Comparison of ENCODE assay signal across 16 mouse cellular contexts in the genomic region with DNA sequence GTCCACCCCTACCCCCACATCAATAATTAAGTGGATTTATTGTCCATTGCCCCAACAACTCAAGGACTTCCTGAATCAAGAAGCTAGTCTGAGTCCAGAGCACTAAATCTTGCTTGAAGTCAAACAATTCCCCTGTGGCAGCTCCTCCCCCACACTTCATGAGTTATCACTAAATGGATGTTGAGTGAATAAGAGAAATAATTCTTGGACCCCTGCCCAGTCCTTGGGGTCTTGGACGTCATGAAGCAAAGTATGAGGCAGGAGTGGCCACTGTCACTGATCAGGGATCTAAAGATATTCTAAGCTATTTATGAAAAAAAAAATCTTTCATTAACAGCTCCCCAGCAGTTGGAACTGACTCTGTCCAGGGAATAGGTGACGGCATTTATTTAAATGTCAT. TPM values are rescaled to one million over a fixed set of nuclear protein-coding genes. Genes with fewer than 3 reads are reported as not detected.
DNase-seq lines count a peak whose midpoint lies in the region; ATAC-seq and TF ChIP-seq lines count a peak whose summit lies in the region.
"Had no signal": no experiment of that assay in that cellular context is flagged by ENCODE, and none has a peak within 500 bp of the region (broad histone marks: within the 10 kb centered on the region; RNA-seq: fewer than 3 reads in every experiment).

No protein-coding gene starts in this region.

- DNase-seq in adrenal gland, postnatal 10 days, result peak; percentile 31
- no peak for DNase-seq in adrenal gland, postnatal 4 days (ENCODE audit: low spot score in 2 of 2)
- no peak for DNase-seq in kidney, adult 11 months
- DNase-seq in lung, embryonic 14.5 days, result peak; percentile 73
- no peak for DNase-seq in lung, postnatal 0 days (ENCODE audit: low spot score)
- DNase-seq: cerebellum, adult 2 months; cerebellum, postnatal 10 days; forebrain, postnatal 0 days; gastrocnemius, postnatal 14 days; heart, postnatal 36 days had no signal

- no peaks in the 10 kb centered on the region for H3K27me3 ChIP-seq in kidney, embryonic 16.5 days (ENCODE audit: insufficient read depth, low read length)
- no peaks in the 10 kb centered on the region for H3K27me3 ChIP-seq in lung, embryonic 14.5 days (ENCODE audit: insufficient read depth, low read length)
- no peaks in the 10 kb centered on the region for H3K27me3 ChIP-seq in lung, postnatal 0 days (replicated peaks; ENCODE audit: insufficient read depth, low read length)
- H3K27me3 ChIP-seq in liver, embryonic 12.5 days (replicated peaks), result no peaks in the 10 kb centered on the region
- H3K27me3 ChIP-seq: forebrain, embryonic 13.5 days; heart, embryonic 12.5 days; hindbrain, embryonic 15.5 days had no signal

- peak; percentile 10; the same call in 1 of the 2 replicates for ATAC-seq in kidney, embryonic 16.5 days (ENCODE audit: low FRiP score, low TSS enrichment)
- ATAC-seq in lung, embryonic 14.5 days (ENCODE audit: insufficient read depth), result peak; percentile 28; the same call in 1 of the 2 replicates
- ATAC-seq in lung, postnatal 0 days, result no peak
- ATAC-seq in liver, embryonic 12.5 days, result no peak
- ATAC-seq: forebrain, embryonic 13.5 days; forebrain, postnatal 0 days had no signal

- H3K4me2 ChIP-seq in kidney, embryonic 16.5 days (replicated peaks; ENCODE audit: low read depth, low read length), result no peak overlapping the region
- no peak overlapping the region for H3K4me2 ChIP-seq in lung, embryonic 14.5 days
- no peak overlapping the region for H3K4me2 ChIP-seq in lung, postnatal 0 days (replicated peaks; ENCODE audit: low read depth, low read length)
- H3K4me2 ChIP-seq in liver, embryonic 12.5 days, result no peak overlapping the region
- H3K4me2 ChIP-seq: forebrain, embryonic 13.5 days; heart, embryonic 12.5 days; hindbrain, embryonic 15.5 days had no signal

- TF ChIP-seq EP300 in lung, postnatal 0 days (IDR thresholded peaks at IDR 0.05), result no peak

- 48% methylated on average over 2 of the region's 2 CpGs for WGBS in kidney, embryonic 16.5 days
- 40% methylated on average over 2 of the region's 2 CpGs for WGBS in lung, embryonic 14.5 days
- WGBS in lung, postnatal 0 days, result 33% methylated on average over 2 of the region's 2 CpGs
- 74% methylated on average over 2 of the region's 2 CpGs for WGBS in liver, embryonic 12.5 days (ENCODE audit: insufficient replicate concordance)

- H3K9ac ChIP-seq in kidney, embryonic 16.5 days (replicated peaks; ENCODE audit: low read length), result no peak overlapping the region
- H3K9ac ChIP-seq in lung, embryonic 14.5 days, result no peak overlapping the region
- H3K9ac ChIP-seq in lung, postnatal 0 days (replicated peaks; ENCODE audit: low read depth), result no peak overlapping the region
- H3K9ac ChIP-seq in liver, embryonic 12.5 days, result no peak overlapping the region
- H3K9ac ChIP-seq: forebrain, embryonic 13.5 days; forebrain, postnatal 0 days; heart, embryonic 12.5 days; hindbrain, embryonic 15.5 days had no signal

- peaks cover 18% of the 10 kb centered on the region for H3K4me1 ChIP-seq in kidney, embryonic 16.5 days (ENCODE audit: insufficient read depth, low read length)
- H3K4me1 ChIP-seq in lung, embryonic 14.5 days (ENCODE audit: insufficient read depth), result peaks cover 14% of the 10 kb centered on the region
- H3K4me1 ChIP-seq in lung, postnatal 0 days (ENCODE audit: insufficient read depth, low read depth, low read length), result no peaks in the 10 kb centered on the region
- peaks cover 52% of the 10 kb centered on the region for H3K4me1 ChIP-seq in liver, embryonic 12.5 days

- H3K4me3 ChIP-seq in kidney, embryonic 16.5 days (ENCODE audit: low read length), result no peak overlapping the region
- no peak overlapping the region for H3K4me3 ChIP-seq in lung, embryonic 14.5 days (ENCODE audit: low read depth, low read length)
- no peak overlapping the region for H3K4me3 ChIP-seq in lung, postnatal 0 days (ENCODE audit: low read depth, low read length)
- H3K4me3 ChIP-seq in liver, embryonic 12.5 days, result no peak overlapping the region
- H3K4me3 ChIP-seq: embryonic facial prominence, embryonic 10.5 days; forebrain, embryonic 13.5 days; heart, embryonic 12.5 days; hindbrain, embryonic 15.5 days had no signal

- no peak for TF ChIP-seq CTCF in lung, embryonic 14.5 days (IDR thresholded peaks at IDR 0.05; ENCODE audit: low read depth)
- no peak for TF ChIP-seq CTCF in lung, postnatal 0 days (IDR thresholded peaks at IDR 0.05)

- H3K9me3 ChIP-seq in kidney, embryonic 16.5 days (ENCODE audit: low read length), result no peaks in the 10 kb centered on the region
- H3K9me3 ChIP-seq in lung, embryonic 14.5 days (ENCODE audit: low read depth, low read length), result no peaks in the 10 kb centered on the region
- no peaks in the 10 kb centered on the region for H3K9me3 ChIP-seq in lung, postnatal 0 days (ENCODE audit: low read length)
- no peaks in the 10 kb centered on the region for H3K9me3 ChIP-seq in liver, embryonic 12.5 days (replicated peaks)
- H3K9me3 ChIP-seq: embryonic facial prominence, embryonic 10.5 days; forebrain, embryonic 13.5 days; heart, embryonic 12.5 days; hindbrain, embryonic 15.5 days had no signal

- H3K36me3 ChIP-seq in kidney, embryonic 16.5 days (ENCODE audit: insufficient read depth, low read length), result peaks cover 59% of the 10 kb centered on the region
- peaks cover 78% of the 10 kb centered on the region for H3K36me3 ChIP-seq in lung, embryonic 14.5 days (ENCODE audit: insufficient read depth)
- H3K36me3 ChIP-seq in lung, postnatal 0 days (ENCODE audit: insufficient read depth, low read length), result no peaks in the 10 kb centered on the region
- peaks cover 70% of the 10 kb centered on the region for H3K36me3 ChIP-seq in liver, embryonic 12.5 days
- H3K36me3 ChIP-seq: hindbrain, embryonic 15.5 days had no signal

- no peak overlapping the region for H3K27ac ChIP-seq in kidney, embryonic 16.5 days (ENCODE audit: low read length)
- no peak overlapping the region for H3K27ac ChIP-seq in lung, embryonic 14.5 days (ENCODE audit: low read depth)
- H3K27ac ChIP-seq in lung, postnatal 0 days (ENCODE audit: low read length), result no peak overlapping the region
- no peak overlapping the region for H3K27ac ChIP-seq in liver, embryonic 12.5 days
- H3K27ac ChIP-seq: embryonic facial prominence, embryonic 10.5 days; forebrain, embryonic 13.5 days; hindbrain, embryonic 15.5 days had no signal

RNA-seq across cellular contexts. Expression of gene Rcn1, which starts 6.6 kb away (rescaled TPM):
- 10 to 100 TPM; 63.7 to 86.3 TPM for total RNA-seq in adrenal gland, postnatal 10 days (2021)
- total RNA-seq in adrenal gland, postnatal 4 days (2021), result 10 to 100 TPM; 89.0 to 99.2 TPM
- polyA plus RNA-seq in kidney, embryonic 16.5 days (2015; fragmentation: Nextera tagmentation; extraction: Ambion mirVana), result 208 and 225 TPM in 2 replicates
- polyA plus RNA-seq in lung, embryonic 14.5 days (2014; fragmentation: Nextera tagmentation; extraction: Ambion mirVana), result 137 and 138 TPM in 2 replicates
- polyA plus RNA-seq in lung, postnatal 0 days (2015; fragmentation: Nextera tagmentation; extraction: Ambion mirVana), result 60.1 and 62.4 TPM in 2 replicates
- 45.8 and 47.0 TPM in 2 replicates for polyA plus RNA-seq in liver, embryonic 12.5 days (2016; fragmentation: Nextera tagmentation; extraction: Ambion mirVana)

Comparison
In these comparisons a context has a peak if more than half of its experiments do, and no peak if none do; other contexts are left out.
1. DNase-seq: peak in adrenal gland, postnatal 10 days (single experiment) and lung, embryonic 14.5 days (single experiment); none in adrenal gland, postnatal 4 days (0 of 2), kidney, adult 11 months (single experiment) and lung, postnatal 0 days (single experiment).
2. ATAC-seq: peak in kidney, embryonic 16.5 days (single experiment) and lung, embryonic 14.5 days (single experiment); none in lung, postnatal 0 days (single experiment) and liver, embryonic 12.5 days (single experiment).